Mouse (Mus musculus) G1E (cell line): Measurements from ENCODE around the gene Olfr1413.

Source experiments
- CTCF ChIP-seq: IDR thresholded peaks from 2 replicates; pipeline ENCODE4 v1.5.1; 2012; ENCODE audit warnings: low read depth, low read length, inconsistent platforms, mixed read lengths
- TAL1 ChIP-seq: conservative IDR thresholded peaks from 2 replicates; pipeline ENCODE4 v1.6.1; 2012; ENCODE audit warnings: low read depth, low read length, inconsistent platforms, mixed read lengths

- TF ChIP-seq CTCF (no peak), TAL1 (no peak)
Observed at GRCm38 (mm10) chr1:92613175-92613574, 42.1 kb downstream of the Olfr1413 start.
